Mouse (Mus musculus) right cerebral cortex, postnatal 25 days (tissue): Measurements from ENCODE around the gene Dusp27.
"Not testable (repeated sequence)": the region's sequence is repeated elsewhere in the genome, so short reads cannot be mapped to it uniquely, and the experiment has no call there.

Source experiments
- DNase-seq: peaks from one replicate; pipeline ENCODE4 v3.0.0; 2022

Dusp27 gene

DNA sequence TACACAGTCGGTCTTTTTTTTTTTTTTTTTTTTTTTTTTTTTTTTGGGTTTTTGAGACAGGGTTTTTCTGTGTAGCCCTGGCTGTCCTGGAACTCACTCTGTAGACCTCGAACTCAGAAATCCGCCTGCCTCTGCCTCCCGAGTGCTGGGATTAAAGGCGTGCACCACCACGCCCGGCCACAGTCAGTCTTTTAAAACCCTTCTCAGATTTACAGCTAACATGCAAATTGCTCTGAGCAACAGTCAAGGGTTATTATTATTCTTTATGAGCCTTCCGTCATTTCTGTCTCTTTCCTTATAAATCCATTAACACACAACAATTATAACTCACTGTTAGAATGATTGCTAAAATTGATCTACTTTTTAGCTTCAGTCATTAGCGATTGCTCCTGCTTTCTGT, 14.1 kb upstream of the Dusp27 start:
- not testable (repeated sequence) for DNase-seq

DNA sequence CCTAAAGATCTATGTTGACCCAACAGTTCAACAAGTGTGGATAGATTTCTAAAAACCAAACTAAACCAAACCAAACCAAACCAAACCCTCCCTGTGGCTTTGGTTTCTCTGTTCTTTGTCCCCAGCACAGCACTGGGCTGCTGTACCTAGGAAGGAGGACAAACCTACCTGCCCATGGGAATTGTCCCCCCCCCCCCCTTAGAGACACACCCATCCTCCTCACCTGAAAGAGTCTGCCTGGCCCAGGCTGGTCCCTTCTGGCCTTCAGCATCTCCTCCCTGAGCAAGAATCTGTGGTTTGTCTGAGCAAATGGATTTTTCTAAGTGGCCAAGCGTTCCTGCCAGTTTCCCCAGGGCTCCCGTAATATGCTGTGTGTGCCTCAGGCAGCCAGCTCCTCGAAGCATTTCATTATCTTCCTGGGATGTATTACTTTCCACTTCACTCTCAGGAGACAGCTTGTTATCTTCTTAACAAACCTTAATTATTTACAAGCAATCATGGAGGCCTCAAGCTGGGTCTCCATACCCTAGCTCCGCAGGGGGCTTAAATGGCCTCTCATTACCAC, 12.0 kb upstream of the Dusp27 start:
- no peak for DNase-seq

- no peak for DNase-seq
Measured at GRCm38 (mm10) chr1:166139113-166139512, 11.4 kb upstream of the Dusp27 start.

- no peak for DNase-seq
Measured at GRCm38 (mm10) chr1:166138136-166138535, 10.4 kb upstream of the Dusp27 start.

DNA sequence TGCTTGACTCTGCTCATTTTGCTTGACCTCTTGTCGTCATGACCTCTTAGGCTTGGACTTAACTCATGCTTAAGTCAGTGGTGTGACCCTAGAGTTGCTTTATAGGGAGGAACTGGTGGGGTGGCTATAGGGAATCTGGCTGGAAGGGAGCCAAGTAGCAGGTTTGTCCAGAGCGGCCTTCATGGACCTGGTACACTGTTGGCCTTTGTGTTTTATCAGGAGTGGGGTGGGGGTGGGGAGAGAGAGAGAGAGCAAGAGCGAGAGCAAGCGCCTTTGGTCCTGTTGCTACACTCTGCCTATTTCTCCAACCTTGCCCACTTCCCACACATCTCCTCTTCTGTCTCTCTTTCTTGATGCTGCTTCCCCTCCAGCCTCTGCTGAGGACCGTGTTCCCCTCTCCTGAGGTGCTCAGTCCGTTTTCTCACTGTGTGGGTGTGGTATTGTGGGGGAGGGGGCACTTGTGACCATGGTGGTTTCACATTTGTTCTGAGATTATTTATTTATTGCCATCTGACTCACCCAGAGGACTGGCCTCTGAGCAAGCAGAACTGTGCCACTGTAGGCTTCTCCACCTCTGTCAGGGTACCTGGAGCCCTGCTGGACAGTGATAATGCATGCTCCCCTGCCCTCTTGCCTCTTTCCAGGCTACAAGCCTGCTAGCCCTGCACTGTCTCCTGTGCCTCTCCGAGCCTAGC, 9.7 kb upstream of the Dusp27 start:
- DNase-seq, result no peak

- no peak for DNase-seq
Measured at GRCm38 (mm10) chr1:166135091-166135740, 7.5 kb upstream of the Dusp27 start.

GRCm38 (mm10) chr1:166132367-166132766, 4.6 kb upstream of the Dusp27 start:
- DNase-seq, result no peak

GRCm38 (mm10) chr1:166130224-166130860, 2.6 kb upstream of the Dusp27 start, which contains the start of gene Gpa33:
Gene Gpa33, plus strand, starts transcription at chr1:166130238.
- DNase-seq, result no peak

GRCm38 (mm10) chr1:166128551-166128950, 829 bp upstream of the Dusp27 start:
- no peak for DNase-seq

DNA sequence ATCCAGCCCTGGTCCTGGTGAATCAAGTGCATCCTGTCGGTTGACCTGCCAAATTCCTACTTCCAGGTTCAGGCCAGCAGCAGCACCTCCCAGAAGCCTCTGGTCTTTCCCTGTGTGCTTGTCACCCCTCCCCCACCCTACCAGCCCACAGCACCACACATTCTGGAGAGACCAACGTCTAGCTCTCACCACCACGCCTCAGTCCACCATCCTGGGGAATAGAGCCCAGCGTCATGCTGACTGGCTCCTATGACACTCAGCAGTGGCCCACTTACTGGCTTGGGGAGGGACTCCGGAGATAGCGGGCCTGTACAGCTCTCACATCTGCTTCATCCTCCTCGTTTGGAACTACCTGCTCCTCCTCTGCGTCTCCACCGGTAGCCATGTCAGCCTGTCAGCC, 927 bp downstream of the Dusp27 start:
- no peak for DNase-seq

DNA sequence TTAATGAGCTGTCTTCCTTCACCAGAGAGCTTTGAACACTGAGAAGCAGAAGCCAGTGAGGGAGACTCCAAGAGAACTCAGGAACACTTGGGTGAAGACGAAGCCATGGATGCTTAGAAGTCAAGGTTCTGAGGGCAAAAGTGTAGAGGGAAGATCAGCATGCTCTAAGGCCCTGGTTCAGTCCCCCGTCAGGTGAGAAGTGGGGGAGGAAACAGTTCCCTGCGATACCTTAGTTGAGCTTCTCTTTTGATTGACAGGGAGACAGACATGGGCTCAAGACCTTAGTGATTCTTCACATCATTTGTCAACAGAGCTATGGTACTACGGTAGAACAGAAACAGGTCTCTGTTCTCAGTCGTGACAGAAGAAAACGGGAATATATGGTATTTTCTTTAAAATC, 1.4 kb downstream of the Dusp27 start:
- no peak for DNase-seq

DNA sequence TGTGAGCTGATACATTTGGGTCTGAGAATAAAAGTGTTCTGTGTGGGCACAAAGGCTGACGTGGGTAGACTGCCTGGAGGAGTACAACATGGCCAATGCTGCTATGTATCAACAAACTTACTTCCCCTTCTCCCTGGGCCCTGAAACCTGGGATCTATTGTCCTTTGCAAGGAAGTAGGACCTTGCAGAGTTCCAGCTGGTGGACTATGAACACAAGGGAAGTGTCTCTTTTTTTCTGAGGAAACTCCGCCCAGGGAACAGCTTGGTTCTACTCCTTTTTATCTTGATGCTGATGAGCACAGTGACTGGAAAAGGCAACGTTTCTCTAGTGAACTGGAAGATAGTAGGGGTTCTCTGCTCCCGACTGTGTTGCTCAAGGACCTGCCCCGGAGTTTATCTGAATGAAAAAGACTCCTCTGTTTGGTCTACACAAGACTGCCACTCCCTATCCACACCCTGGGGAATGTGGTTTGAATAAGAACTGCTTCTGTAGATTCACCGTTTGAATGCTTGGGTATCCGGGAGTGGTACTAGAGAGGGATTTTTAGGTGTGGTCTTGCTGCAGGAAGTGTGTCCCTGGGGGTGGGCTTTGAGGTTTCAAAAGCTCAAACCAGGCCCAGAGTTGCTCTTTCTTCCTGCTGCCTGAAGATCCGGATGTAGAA, 2.7 kb downstream of the Dusp27 start:
- DNase-seq, result no peak

DNA sequence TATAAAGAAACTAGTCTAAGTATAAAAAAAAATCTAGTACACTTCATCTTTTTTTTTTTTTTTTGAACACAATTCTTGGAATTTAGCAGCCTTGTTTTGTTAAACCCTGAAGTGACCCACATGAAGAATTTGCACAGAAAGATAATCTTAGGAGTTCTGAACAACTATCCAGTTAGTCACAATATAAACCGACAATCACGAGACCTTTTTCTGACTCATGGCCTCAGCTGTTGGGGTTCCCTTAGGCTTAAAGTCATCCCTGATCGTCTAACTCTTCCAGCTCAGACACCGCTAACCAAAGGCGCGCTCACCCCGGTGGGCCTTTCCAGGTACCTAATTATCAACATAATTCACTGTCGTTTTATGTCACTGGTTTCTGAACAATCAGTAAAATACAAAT, 4.0 kb downstream of the Dusp27 start:
- DNase-seq, result no peak

DNA sequence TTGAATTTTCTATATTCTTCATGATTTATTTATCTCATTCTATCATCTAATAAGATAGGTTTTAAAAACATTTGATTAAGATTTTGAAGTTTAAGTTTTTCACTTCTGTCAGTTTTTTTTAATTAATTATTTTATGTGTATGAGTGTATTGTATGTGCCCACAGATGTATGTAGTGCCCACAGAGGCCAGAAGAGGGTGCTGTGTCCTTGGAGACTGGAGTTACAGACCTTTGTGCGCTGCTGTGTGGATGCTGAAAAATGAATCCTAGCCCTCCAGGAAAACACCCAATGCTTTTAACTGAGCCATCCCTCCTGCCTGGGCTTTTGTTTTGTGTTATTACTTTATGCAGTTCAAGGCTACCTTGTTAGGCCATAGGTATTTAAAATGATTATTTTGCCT, 4.7 kb downstream of the Dusp27 start:
- DNase-seq, result no peak

GRCm38 (mm10) chr1:166122114-166122513, 5.6 kb downstream of the Dusp27 start:
- DNase-seq, result no peak

DNA sequence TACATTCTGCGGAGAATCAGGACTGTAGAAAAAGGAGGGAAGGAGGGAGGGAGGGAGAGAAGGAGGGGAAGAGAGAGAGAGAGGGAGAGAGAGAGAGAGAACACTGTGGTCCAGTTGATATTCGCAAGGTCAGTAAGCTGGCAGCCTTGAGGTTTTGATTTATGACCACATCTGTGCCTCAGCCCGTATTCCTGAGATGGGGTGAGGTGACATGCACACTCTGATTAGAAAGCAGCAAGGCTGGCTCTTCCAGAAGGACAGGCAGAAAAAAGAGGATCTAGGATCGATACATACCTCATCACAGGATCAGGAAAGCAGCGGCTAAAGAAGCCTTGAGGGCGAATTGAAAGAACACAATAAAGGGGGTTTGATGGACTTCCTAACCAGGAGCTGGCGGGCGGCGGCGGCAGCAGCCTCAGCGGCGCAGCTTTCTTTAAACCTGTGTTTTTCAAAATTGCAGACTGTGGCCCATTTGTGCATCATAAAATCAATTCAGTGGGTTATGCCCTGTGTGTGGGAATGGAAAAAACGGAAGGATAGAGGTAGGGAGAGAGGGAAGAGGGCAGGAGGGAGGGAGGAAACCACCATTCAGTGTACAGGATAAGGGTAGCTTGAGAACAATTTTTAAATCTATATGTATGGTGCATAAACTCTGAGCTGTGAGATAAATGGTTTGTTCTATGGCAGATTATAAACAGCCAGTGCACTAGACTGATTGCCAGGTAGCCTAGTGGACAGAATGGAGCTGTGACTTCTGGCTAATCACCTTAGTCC, 9.7 kb downstream of the Dusp27 start:
- no peak for DNase-seq

DNA sequence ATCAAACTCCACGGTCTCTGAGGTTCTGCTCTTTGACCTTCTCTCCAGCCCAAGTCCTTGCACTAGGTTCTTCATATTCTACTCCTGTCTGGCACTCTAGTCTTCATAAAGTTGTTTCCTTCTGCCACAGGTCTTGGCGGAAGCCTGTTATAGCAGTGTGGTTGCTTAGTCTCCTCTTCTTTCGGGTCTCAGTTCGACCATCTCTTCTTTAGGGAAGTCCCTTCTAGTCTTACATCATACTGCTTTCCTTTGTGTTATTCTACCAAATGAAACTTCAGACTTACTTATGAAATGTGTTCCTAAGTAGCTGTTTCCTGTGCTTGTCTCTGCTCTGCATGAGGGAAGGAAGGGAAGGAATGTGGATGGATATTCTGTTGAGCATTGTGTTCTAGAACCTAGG, 12.0 kb downstream of the Dusp27 start:
- DNase-seq, result no peak

GRCm38 (mm10) chr1:166114986-166115385, 12.7 kb downstream of the Dusp27 start:
- no peak for DNase-seq

- no peak for DNase-seq
Measured at GRCm38 (mm10) chr1:166105464-166105863, 22.3 kb downstream of the Dusp27 start.

- DNase-seq, result no peak
Measured at GRCm38 (mm10) chr1:166104858-166105257, 22.9 kb downstream of the Dusp27 start.

DNA sequence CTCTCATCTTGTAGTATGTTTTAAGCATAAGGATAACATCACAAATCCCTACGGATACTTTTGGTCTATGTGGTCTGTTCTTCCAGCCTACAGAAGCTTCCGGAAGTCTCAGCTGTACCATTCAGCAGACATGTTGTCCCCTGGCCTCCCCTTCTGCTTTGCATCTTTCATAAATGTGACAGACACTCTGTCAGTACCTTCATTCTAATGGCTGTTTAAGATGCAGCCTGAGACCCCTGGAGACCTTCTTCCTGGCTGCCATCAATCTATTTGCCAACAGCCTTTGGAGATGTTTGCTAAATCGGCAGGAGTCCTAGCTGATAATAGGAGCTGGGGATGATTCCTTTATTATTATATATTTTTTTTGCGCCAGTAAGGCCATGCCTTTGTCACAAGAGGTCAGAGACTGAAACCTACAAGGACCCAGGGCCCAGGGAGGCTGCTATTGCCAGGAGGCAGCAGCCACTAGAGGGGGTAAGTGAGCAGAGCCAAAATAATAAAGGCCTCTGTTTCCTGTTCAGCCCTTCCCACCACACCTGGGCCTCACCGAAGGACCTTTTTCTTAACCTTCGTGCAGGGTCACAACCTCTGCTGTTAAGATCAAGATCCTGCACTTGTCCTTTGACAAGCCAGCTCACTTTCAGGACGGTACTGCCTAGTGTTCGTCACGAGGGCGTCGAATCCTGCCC, 24.7 kb downstream of the Dusp27 start:
- no peak for DNase-seq

GRCm38 (mm10) chr1:166098120-166098519, 29.6 kb downstream of the Dusp27 start:
- DNase-seq, result no peak
